Mouse (Mus musculus) lung, adult 2 months (tissue): ENCODE results near the gene A830018L16Rik.

Experiments used
- CTCF ChIP-seq: fragments of 200-500 bp; IDR thresholded peaks from 2 replicates; pipeline ENCODE4 v1.5.1; 2011; ENCODE audit warnings: mild to moderate bottlenecking, low read length, control low read depth; ENCODE audit not compliant: insufficient read depth
- POLR2A ChIP-seq: fragments of 200-500 bp; IDR thresholded peaks from 2 replicates; pipeline ENCODE4 v1.6.1; 2011; ENCODE audit warnings: low read depth, mild to moderate bottlenecking, control low read depth, low read length, borderline replicate concordance; ENCODE audit errors: extremely low read depth

GRCm38 (mm10) chr1:11795666-11796065 lies 381.8 kb downstream of the A830018L16Rik start:
- TF ChIP-seq CTCF (no peak), POLR2A (no peak)
